Mouse (Mus musculus) right cerebral cortex, postnatal 36 days (tissue): ENCODE data around the gene Ryr2.
A peak's percentile ranks its signal among the peaks of the same experiment; 100 is the strongest.

ENCODE experiments used
- DNase-seq, 2 experiments: peaks; one replicate each; pipeline ENCODE4 v3.0.0; 2022; ENCODE audit warnings: low spot score in 2 of 2, mixed read lengths in 1 of 2

The Ryr2 gene

GRCm38 (mm10) chr13:11772173-11772572 lies 334.6 kb downstream of the Ryr2 start:
- DNase-seq, result no peak

GRCm38 (mm10) chr13:11766899-11767298 lies 339.8 kb downstream of the Ryr2 start:
- DNase-seq, result no peak

GRCm38 (mm10) chr13:11763925-11764324 lies 342.8 kb downstream of the Ryr2 start:
- DNase-seq, result no peak

GRCm38 (mm10) chr13:11763104-11763503 lies 343.6 kb downstream of the Ryr2 start:
- DNase-seq, result no peak

- DNase-seq, result peak in 1 of 2 experiments; percentile 54
These were observed 348.9 kb downstream of the Ryr2 start for GRCm38 (mm10) chr13:11757894-11758293.

- no peak for DNase-seq
These were observed 361.3 kb downstream of the Ryr2 start for GRCm38 (mm10) chr13:11745479-11745878.

- DNase-seq, result no peak
These were observed 368.5 kb downstream of the Ryr2 start for GRCm38 (mm10) chr13:11738211-11738610.

- DNase-seq, result no peak
These were observed 390.5 kb downstream of the Ryr2 start for GRCm38 (mm10) chr13:11716216-11716615.

- no peak for DNase-seq
These were observed 396.9 kb downstream of the Ryr2 start for GRCm38 (mm10) chr13:11709708-11710471.

GRCm38 (mm10) chr13:11701721-11702120 lies 405.0 kb downstream of the Ryr2 start:
- DNase-seq, result no peak

- no peak for DNase-seq
These were observed 410.2 kb downstream of the Ryr2 start for GRCm38 (mm10) chr13:11696496-11696895.

- no peak for DNase-seq
These were observed 424.9 kb downstream of the Ryr2 start for GRCm38 (mm10) chr13:11681802-11682201.

- DNase-seq, result no peak
These were observed 443.9 kb downstream of the Ryr2 start for GRCm38 (mm10) chr13:11662815-11663214.

GRCm38 (mm10) chr13:11644846-11645245 lies 461.9 kb downstream of the Ryr2 start:
- no peak for DNase-seq

GRCm38 (mm10) chr13:11636383-11636782 lies 470.4 kb downstream of the Ryr2 start:
- peak; percentile 23 to 25 for DNase-seq

GRCm38 (mm10) chr13:11624513-11624912 lies 482.2 kb downstream of the Ryr2 start:
- DNase-seq, result no peak

- DNase-seq, result no peak
These were observed 511.3 kb downstream of the Ryr2 start for GRCm38 (mm10) chr13:11595431-11595830.

GRCm38 (mm10) chr13:11585283-11585682 lies 521.5 kb downstream of the Ryr2 start:
- DNase-seq, result no peak

GRCm38 (mm10) chr13:11572552-11572951 lies 534.2 kb downstream of the Ryr2 start:
- DNase-seq, result no peak

GRCm38 (mm10) chr13:11567376-11567775 lies 539.4 kb downstream of the Ryr2 start:
- DNase-seq, result no peak

GRCm38 (mm10) chr13:11566486-11566885 lies 540.3 kb downstream of the Ryr2 start:
- DNase-seq, result no peak

- DNase-seq, result peak; percentile 56 to 66
These were observed 543.3 kb downstream of the Ryr2 start for GRCm38 (mm10) chr13:11563224-11564024.

- no peak for DNase-seq
These were observed 557.1 kb downstream of the Ryr2 start for GRCm38 (mm10) chr13:11549644-11550043.
